Mouse (Mus musculus): ENCODE measurements around the gene Pigv. TPM values are rescaled to one million over a fixed set of nuclear protein-coding genes. Genes with fewer than 3 reads are reported as not detected.

The Pigv gene
- total RNA-seq, 1 experiment from 2014 or later, result 13.9 TPM

GRCm38 (mm10) chr4:133613867-133614266, 58.6 kb downstream of the Pigv start:
- DNase-seq, result no peak

GRCm38 (mm10) chr4:133613026-133613425, 59.4 kb downstream of the Pigv start:
- no peak for DNase-seq

GRCm38 (mm10) chr4:133612416-133612815, 60.0 kb downstream of the Pigv start:
- DNase-seq, result no peak

- no peak for DNase-seq
Observed at GRCm38 (mm10) chr4:133611815-133612214, 60.6 kb downstream of the Pigv start.

Small RNAs within 50 kb of the gene (microRNA-seq; reads per million reads assigned to microRNA genes)
- 0 to 0.38 reads per million in 2 experiments for gene Mir7227

Other genes with a start within 250 kb of the Pigv start
- 0.67 and 2.0 TPM in 2 replicates for gene Tent5b, start 192.5 kb downstream of the Pigv start, total RNA-seq (2021)
- gene Trnp1, start 174.1 kb downstream of the Pigv start, total RNA-seq (2021), result 4.0 and 8.6 TPM in 2 replicates
- gene Kdf1, start 153.7 kb downstream of the Pigv start, total RNA-seq (2021), result 1.8 and 2.0 TPM in 2 replicates
- gene Nudc, start 126.7 kb downstream of the Pigv start, total RNA-seq (2021), result 159 and 160 TPM in 2 replicates
- 32.6 and 34.2 TPM in 2 replicates for gene Nr0b2, start 119.3 kb downstream of the Pigv start, total RNA-seq (2021)
- gene Gpatch3, start 97.9 kb downstream of the Pigv start, total RNA-seq (2021), result 8.1 and 8.2 TPM in 2 replicates
- gene Gpn2, start 88.3 kb downstream of the Pigv start, total RNA-seq (2021), result 12.7 and 15.8 TPM in 2 replicates
- 1.7 and 4.2 TPM in 2 replicates for gene Sfn, start 70.5 kb downstream of the Pigv start, total RNA-seq (2021)
- 16.9 and 29.9 TPM in 2 replicates for gene Zdhhc18, start 22.5 kb downstream of the Pigv start, total RNA-seq (2021)
- gene Arid1a, start 84.1 kb upstream of the Pigv start, total RNA-seq (2021), result 58.6 and 69.0 TPM in 2 replicates
- gene Rps6ka1, start 215.2 kb upstream of the Pigv start, total RNA-seq (2021), result 17.9 and 19.9 TPM in 2 replicates